Mouse (Mus musculus) liver, embryonic 14.5 days (tissue): ENCODE results near the gene Sde2. TPM values are rescaled to one million over a fixed set of nuclear protein-coding genes. Genes with fewer than 3 reads are reported as not detected.
A peak's percentile ranks its signal among the peaks of the same experiment; 100 is the strongest.

Source experiments
- ATAC-seq: fragments of 200-750 bp; cut with Nextera tagmentation; 2 replicates; pipeline ENCODE4 v1.8.0; 2017; ENCODE audit warnings: moderate number of reproducible peaks, mild to moderate bottlenecking, moderate library complexity; ENCODE audit not compliant: insufficient read depth
- DNase-seq, 3 experiments: peaks; one replicate each; pipeline ENCODE4 v3.0.0-alpha.2; 2012 to 2013; ENCODE audit warnings: low read depth in 3 of 3, low spot score in 3 of 3
- H3K27ac ChIP-seq: fragments of 300-500 bp; sonication (generic); 2 replicates; pipeline ENCODE4 v1.5.1; 2014; ENCODE audit warnings: moderate library complexity, mild to moderate bottlenecking, control low read depth, inconsistent platforms
- H3K27me3 ChIP-seq: fragments of 300-500 bp; sonication (generic); 2 replicates; pipeline ENCODE4 v1.6.1; 2014; ENCODE audit warnings: mild to moderate bottlenecking, low read length, moderate library complexity; ENCODE audit not compliant: control insufficient read depth, insufficient read depth
- H3K36me3 ChIP-seq: fragments of 300-500 bp; sonication (generic); replicated peaks from 2 replicates; pipeline ENCODE4 v1.6.1; 2014; ENCODE audit warnings: low read depth; ENCODE audit not compliant: control insufficient read depth, insufficient read depth
- H3K4me1 ChIP-seq, 2 experiments: fragments of 200-500 bp in 1 of 2; fragments of 300-500 bp in 1 of 2; sonication (generic) in 1 of 2; replicated peaks; 2 replicates each; pipeline ENCODE4 v1.6.1; 2012 to 2014; ENCODE audit warnings: antibody characterized with exemption in 1 of 2, inconsistent platforms in 1 of 2, low read length in 1 of 2; ENCODE audit not compliant: control insufficient read depth in 2 of 2, insufficient read depth in 2 of 2
- H3K4me2 ChIP-seq: fragments of 300-500 bp; sonication (generic); 2 replicates; pipeline ENCODE4 v1.6.1; 2014; ENCODE audit warnings: low read depth, mild to moderate bottlenecking, control low read depth, moderate library complexity
- H3K4me3 ChIP-seq, 2 experiments: fragments of 200-500 bp in 1 of 2; fragments of 300-500 bp in 1 of 2; sonication (generic) in 1 of 2; 2 replicates each; pipeline ENCODE4 v1.5.1; 2012 to 2014; ENCODE audit warnings: low read depth in 2 of 2, low read length in 2 of 2, mild to moderate bottlenecking in 2 of 2, control low read depth in 1 of 2, inconsistent platforms in 1 of 2, moderate library complexity in 1 of 2; ENCODE audit not compliant: insufficient read depth in 1 of 2
- H3K9ac ChIP-seq: fragments of 300-500 bp; sonication (generic); replicated peaks from 2 replicates; pipeline ENCODE4 v1.6.1; 2014; ENCODE audit warnings: mild to moderate bottlenecking, control low read depth, moderate library complexity
- H3K9me3 ChIP-seq: fragments of 300-500 bp; sonication (generic); 2 replicates; pipeline ENCODE4 v1.6.1; 2016; ENCODE audit warnings: low read length, mixed read lengths; ENCODE audit not compliant: control insufficient read depth
- CTCF ChIP-seq: IDR thresholded peaks from 2 replicates; pipeline ENCODE4 v1.5.1; 2016; ENCODE audit warnings: antibody characterized with exemption, low read depth, control low read depth
- EP300 ChIP-seq: IDR thresholded peaks from 2 replicates; pipeline ENCODE4 v1.6.1; 2016; ENCODE audit warnings: antibody characterized with exemption, low read depth
- WGBS: fragments of 180-500 bp; shearing (Covaris S2); extraction: QIAGEN DNeasy Blood & Tissue Kit; methylation state at CpG from one replicate; pipeline ENCODE4 v1.1.7; 2014; ENCODE audit not compliant: insufficient replicate concordance; 5-methylcytosine and 5-hydroxymethylcytosine counted together
- polyA plus RNA-seq, 2 experiments: library from polyadenylated mRNA; depleted of rRNA in 1 of 2; stranded (reverse) in 1 of 2; unstranded in 1 of 2; fragments of >200 nt; fragmentation: Nextera tagmentation in 1 of 2; extraction: Ambion mirVana in 1 of 2; gene quantifications; 2 replicates each; pipeline versions ENCODE4 v1.2.1 to v1.2.3; 2012 to 2014

The Sde2 gene
- polyA plus RNA-seq, 2 experiments, result 15.5 to 15.8 TPM

DNA sequence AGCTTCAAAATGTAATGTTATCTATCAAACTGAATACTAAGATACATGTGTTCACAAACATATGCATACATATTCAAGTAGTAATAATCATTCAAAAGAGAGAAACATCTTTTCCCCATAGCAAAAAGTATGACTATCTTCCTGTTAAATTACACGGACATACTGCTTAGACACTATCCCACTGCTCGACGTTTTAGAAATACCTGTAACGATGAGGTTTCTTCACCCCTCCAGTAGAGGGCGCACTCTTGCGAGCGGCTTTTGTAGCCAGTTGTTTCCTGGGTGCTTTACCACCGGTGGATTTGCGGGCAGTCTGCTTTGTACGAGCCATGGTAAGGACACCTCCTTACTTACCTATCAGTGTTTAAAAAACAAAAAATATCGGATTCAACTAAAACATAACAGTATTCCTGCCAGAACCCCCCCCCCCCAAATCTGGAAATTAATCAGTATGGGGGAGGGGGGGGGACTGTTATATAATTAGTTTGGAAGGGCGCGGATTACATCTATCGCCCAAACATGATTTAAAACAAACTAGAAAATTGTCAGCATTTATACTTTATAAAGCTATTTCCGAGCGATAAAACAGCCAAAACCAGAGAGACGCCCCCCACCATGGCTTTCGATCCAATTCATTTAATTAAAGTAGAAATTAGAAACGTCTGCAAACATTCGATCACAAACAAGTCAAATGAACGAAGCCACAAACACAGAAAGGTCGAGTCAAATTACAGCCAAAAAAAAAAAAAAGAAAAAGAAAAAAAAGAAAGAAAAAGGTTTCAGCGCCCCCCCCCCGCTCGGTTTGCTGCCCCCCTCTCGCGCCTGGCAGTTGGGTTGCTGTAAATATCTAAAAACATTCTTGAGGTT lies 39.1 kb upstream of the Sde2 start:
- Histone ChIP-seq H3K4me1 (peaks cover 23 to 32% of the 10 kb centered on the region in 2 experiments), H3K9me3 (no peaks in the 10 kb centered on the region), H3K9ac (peak overlapping the region; percentile 100), H3K27me3 (no peaks in the 10 kb centered on the region), H3K27ac (peak overlapping the region; percentile 98), H3K4me2 (peak overlapping the region; percentile 75), H3K4me3 (peak overlapping the region; percentile 96 to 97), H3K36me3 (peaks cover 46% of the 10 kb centered on the region)
- under 1% methylated on average over 27 of the region's 27 CpGs for WGBS
- ATAC-seq (no peak), DNase-seq (no peak)
- TF ChIP-seq EP300 (0 out of 2 replicates have a peak, but pooled peaks have one; percentile 14), CTCF (peak; percentile 85)

DNA sequence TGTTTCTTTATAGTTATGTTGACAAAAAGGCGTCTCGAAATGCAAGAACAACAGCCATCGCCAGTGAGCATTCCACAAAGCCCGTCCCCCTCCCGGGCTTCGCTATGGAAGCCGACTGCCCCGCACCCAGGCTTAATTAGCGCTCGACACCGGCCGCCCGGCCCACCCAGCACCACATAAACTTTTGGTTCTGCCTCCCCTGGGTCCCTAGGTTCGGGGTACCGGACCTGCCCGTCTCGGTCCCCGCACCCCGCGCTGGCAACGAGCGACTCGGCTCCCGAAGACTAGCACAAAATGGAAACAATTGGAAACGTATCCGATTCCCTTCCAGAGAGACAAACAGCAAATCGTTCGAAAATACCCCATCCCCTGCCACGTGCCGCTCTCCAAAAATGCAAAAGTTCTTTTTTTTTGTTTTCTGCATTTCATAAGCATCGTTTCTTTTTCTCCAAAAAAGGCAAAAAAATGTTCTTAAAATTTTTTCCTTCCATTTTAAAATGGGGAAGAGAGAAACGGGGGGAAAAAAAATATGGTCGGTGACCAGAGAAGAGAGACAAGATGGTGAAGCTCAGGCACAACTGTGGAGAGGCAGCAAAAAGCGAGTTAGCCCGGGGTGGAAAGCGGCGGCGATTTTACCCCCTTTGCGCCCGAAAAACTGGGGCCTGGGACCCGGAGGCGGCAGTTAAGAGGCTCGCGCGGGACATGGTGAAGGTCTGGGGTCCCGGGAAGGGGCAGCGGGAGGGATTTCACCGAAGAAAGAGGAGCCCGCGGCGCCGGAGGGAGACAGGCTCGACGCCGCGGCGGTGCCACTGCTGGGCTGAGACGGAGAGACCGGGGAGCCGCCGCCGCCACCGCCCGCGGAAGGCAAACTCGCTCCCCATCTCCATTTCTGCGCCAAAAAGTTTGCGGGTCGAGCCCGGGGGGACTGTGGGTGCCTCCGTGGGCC lies 38.2 kb upstream of the Sde2 start:
- peaks cover 37% of the 10 kb centered on the region for H3K36me3 ChIP-seq
- TF ChIP-seq CTCF, result no peak
- no peak for TF ChIP-seq EP300
- peak overlapping the region; percentile 96 to 97 for H3K4me3 ChIP-seq
- H3K4me2 ChIP-seq, result peak overlapping the region; percentile 75
- peaks cover 32 to 41% of the 10 kb centered on the region in 2 experiments for H3K4me1 ChIP-seq
- ATAC-seq, result peak; percentile 38
- no peaks in the 10 kb centered on the region for H3K27me3 ChIP-seq
- peak overlapping the region; percentile 98 for H3K27ac ChIP-seq
- WGBS, result under 1% methylated on average over 71 of the region's 71 CpGs
- H3K9me3 ChIP-seq, result no peaks in the 10 kb centered on the region
- H3K9ac ChIP-seq, result peak overlapping the region; percentile 100
- peak in 2 of 3 experiments; percentile 35 to 42 for DNase-seq

DNA sequence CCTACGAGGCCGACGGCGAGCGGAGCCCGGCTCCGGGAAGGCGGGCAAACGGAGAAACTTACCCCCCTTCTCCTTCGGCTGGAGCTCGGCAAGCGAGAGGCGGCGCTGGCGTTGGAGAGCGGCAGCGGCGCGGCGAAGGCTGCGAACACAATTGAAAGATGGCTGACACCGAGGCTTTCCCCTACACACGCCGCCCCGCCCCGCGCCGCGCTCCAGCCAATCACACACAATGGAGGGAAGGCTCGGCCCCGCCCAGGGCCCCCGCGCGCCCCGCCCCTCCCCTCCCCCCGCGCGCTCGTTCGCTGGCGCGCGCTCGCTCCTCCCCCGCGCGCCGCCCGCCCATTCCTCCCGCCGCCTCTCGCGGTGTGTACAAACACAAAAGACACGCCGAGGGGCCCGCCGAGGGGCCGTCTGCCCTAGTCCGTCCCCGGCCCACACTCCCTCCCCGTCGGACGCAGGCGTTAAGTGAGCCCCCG lies 37.5 kb upstream of the Sde2 start:
- Histone ChIP-seq H3K36me3 (peaks cover 30% of the 10 kb centered on the region), H3K4me3 (peak overlapping the region; percentile 96 to 97), H3K27me3 (no peaks in the 10 kb centered on the region), H3K9ac (peak overlapping the region; percentile 100), H3K4me1 (peaks cover 37 to 48% of the 10 kb centered on the region in 2 experiments), H3K4me2 (peak overlapping the region; percentile 76), H3K9me3 (no peaks in the 10 kb centered on the region), H3K27ac (peak overlapping the region; percentile 98)
- whole genome bisulfite sequencing, result under 1% methylated on average over 50 of the region's 65 CpGs
- ATAC-seq, result peak; percentile 83
- peak; percentile 86 to 87 (median 87) for DNase-seq
- TF ChIP-seq EP300, result peak; percentile 59
- no peak for TF ChIP-seq CTCF

DNA sequence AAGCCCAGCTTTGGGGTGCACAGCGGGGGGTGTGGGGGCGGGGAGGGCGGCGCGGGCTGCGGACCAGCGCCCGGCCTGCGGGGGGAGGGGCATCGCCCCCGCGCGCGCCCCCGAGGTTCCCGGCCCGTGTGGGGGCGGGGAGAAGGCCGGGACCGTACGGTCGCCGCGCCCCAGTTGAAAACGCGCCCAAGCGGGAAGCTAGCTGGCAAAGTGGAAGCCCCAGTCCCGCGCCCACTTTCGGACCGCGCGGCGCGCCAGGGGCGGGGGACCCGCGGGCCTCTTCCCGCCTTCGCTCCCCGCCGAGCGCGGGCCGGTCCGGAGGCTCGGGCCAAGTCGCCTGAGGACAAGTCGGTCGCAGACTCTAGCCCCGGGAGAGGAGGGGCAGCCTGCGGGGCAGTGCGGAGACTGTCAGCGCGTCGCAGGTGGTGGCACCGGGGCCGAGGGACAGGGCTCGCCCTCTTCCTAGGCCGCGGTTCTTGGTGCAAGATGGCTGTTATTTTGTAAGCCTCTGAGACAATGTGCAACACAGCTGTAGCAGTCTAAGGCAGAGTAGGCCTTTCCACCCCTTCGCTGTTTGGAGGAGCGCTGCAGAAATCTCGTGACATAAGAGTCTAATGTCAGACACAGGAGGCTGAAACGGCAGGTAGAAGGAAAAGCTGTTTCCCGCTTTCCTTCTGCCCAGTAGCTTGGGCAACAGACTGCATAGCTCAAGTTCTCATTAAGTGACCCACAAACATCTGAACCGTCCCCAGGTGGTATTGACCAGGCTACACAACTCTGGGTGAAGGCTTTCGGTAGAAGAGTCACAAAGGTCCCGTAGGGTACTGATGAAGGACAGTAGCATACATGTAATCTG lies 36.8 kb upstream of the Sde2 start, which contains the start of gene H3f3a:
Gene H3f3a, minus strand, starts transcription at position 59 of the 856 bp plus-strand sequence.
- Histone ChIP-seq H3K4me3 (peak within 1 kb of the TSS; percentile 96 to 97), H3K27ac (peak within 1 kb of the TSS; percentile 98), H3K4me1 (peaks cover 40 to 54% of the 10 kb centered on the region in 2 experiments), H3K9me3 (no peaks in the 10 kb centered on the region), H3K4me2 (peak within 1 kb of the TSS; percentile 76), H3K36me3 (peaks cover 23% of the 10 kb centered on the region), H3K9ac (peak within 1 kb of the TSS; percentile 100), H3K27me3 (no peaks in the 10 kb centered on the region)
- ATAC-seq, result peak; percentile 72
- 2% methylated on average over 64 of the region's 69 CpGs for WGBS
- peak in 2 of 3 experiments; percentile 67 to 69 for DNase-seq
- TF ChIP-seq EP300, result no peak
- no peak for TF ChIP-seq CTCF
